Mouse (Mus musculus) lung, postnatal 0 days (tissue): ENCODE data around the gene Fcf1. TPM values are rescaled to one million over a fixed set of nuclear protein-coding genes. Genes with fewer than 3 reads are reported as not detected.

Experiments
- ATAC-seq: fragments of 200-750 bp; cut with Nextera tagmentation; 2 replicates; pipeline ENCODE4 v1.8.0; 2017; ENCODE audit warnings: moderate library complexity
- DNase-seq: peaks from one replicate; pipeline ENCODE4 v3.0.0-alpha.2; 2016; ENCODE audit warnings: low spot score
- H3K27ac ChIP-seq: fragments of 300-500 bp; sonication (generic); 2 replicates; pipeline ENCODE4 v1.5.1; 2014; ENCODE audit warnings: antibody characterized with exemption, mild to moderate bottlenecking, low read length, mixed read lengths
- H3K27me3 ChIP-seq: fragments of 300-500 bp; sonication (generic); replicated peaks from 2 replicates; pipeline ENCODE4 v1.6.1; 2014; ENCODE audit warnings: low read length, mixed read lengths; ENCODE audit not compliant: insufficient read depth
- H3K36me3 ChIP-seq: fragments of 300-500 bp; sonication (generic); 2 replicates; pipeline ENCODE4 v1.6.1; 2014; ENCODE audit warnings: low read length, mixed read lengths; ENCODE audit not compliant: insufficient read depth
- H3K4me1 ChIP-seq: fragments of 300-500 bp; sonication (generic); 2 replicates; pipeline ENCODE4 v1.6.1; 2014; ENCODE audit warnings: antibody characterized with exemption, low read depth, low read length, mixed read lengths; ENCODE audit not compliant: insufficient read depth
- H3K4me2 ChIP-seq: fragments of 300-500 bp; sonication (generic); replicated peaks from 2 replicates; pipeline ENCODE4 v1.6.1; 2014; ENCODE audit warnings: low read depth, mild to moderate bottlenecking, low read length, moderate library complexity, mixed read lengths
- H3K4me3 ChIP-seq: fragments of 300-500 bp; sonication (generic); 2 replicates; pipeline ENCODE4 v1.5.1; 2014; ENCODE audit warnings: low read depth, low read length
- H3K9ac ChIP-seq: fragments of 300-500 bp; sonication (generic); replicated peaks from 2 replicates; pipeline ENCODE4 v1.6.1; 2014; ENCODE audit warnings: low read depth, mild to moderate bottlenecking
- H3K9me3 ChIP-seq: fragments of 300-500 bp; sonication (generic); 2 replicates; pipeline ENCODE4 v1.6.1; 2016; ENCODE audit warnings: low read length, mixed read lengths
- CTCF ChIP-seq: IDR thresholded peaks from 2 replicates; pipeline ENCODE4 v1.5.1; 2016; ENCODE audit warnings: antibody characterized with exemption, mild to moderate bottlenecking
- EP300 ChIP-seq: IDR thresholded peaks from 2 replicates; pipeline ENCODE4 v1.6.1; 2016; ENCODE audit warnings: antibody characterized with exemption, mild to moderate bottlenecking, control low read depth
- WGBS: fragments of 180-500 bp; shearing (Covaris S2); extraction: QIAGEN DNeasy Blood & Tissue Kit; methylation state at CpG from one replicate; pipeline ENCODE4 v1.1.7; 2014; 5-methylcytosine and 5-hydroxymethylcytosine counted together
- polyA plus RNA-seq: library from polyadenylated mRNA; unstranded; fragments of >200 nt; fragmentation: Nextera tagmentation; extraction: Ambion mirVana; gene quantifications from 2 replicates; pipeline ENCODE4 v1.2.1, GENCODE M21; 2015

Fcf1 gene
- polyA plus RNA-seq, 1 experiment from 2014 or later, result 114 TPM

- Histone ChIP-seq H3K4me2 (no peak overlapping the region), H3K4me1 (no peaks in the 10 kb centered on the region; the same call in 1 of the 2 replicates), H3K9ac (no peak overlapping the region), H3K27me3 (no peaks in the 10 kb centered on the region), H3K4me3 (no peak overlapping the region), H3K9me3 (no peaks in the 10 kb centered on the region), H3K36me3 (no peaks in the 10 kb centered on the region), H3K27ac (peak overlapping the region; percentile 32; the same call in 1 of the 2 replicates)
- no peak for ATAC-seq
- WGBS, result 56% methylated on average over 1 of the region's 1 CpGs
- DNase-seq, result no peak
- TF ChIP-seq CTCF (no peak), EP300 (no peak)
Observed at GRCm38 (mm10) chr12:84958794-84959356, 11.8 kb upstream of the Fcf1 start.

GRCm38 (mm10) chr12:84962606-84963005 lies 8.1 kb upstream of the Fcf1 start:
- no peak overlapping the region for H3K4me3 ChIP-seq
- no peaks in the 10 kb centered on the region for H3K27me3 ChIP-seq
- TF ChIP-seq CTCF (no peak), EP300 (no peak)
- H3K4me2 ChIP-seq, result no peak overlapping the region
- ATAC-seq (no peak), DNase-seq (no peak)
- H3K36me3 ChIP-seq, result no peaks in the 10 kb centered on the region
- no peaks in the 10 kb centered on the region for H3K9me3 ChIP-seq
- 81% methylated on average over 7 of the region's 7 CpGs for WGBS
- no peak overlapping the region for H3K27ac ChIP-seq
- H3K4me1 ChIP-seq, result no peaks in the 10 kb centered on the region; the same call in 1 of the 2 replicates
- H3K9ac ChIP-seq, result no peak overlapping the region

- Histone ChIP-seq H3K27ac (no peak overlapping the region), H3K9ac (0 out of 2 replicates have a peak overlapping the region, but pooled peaks have one; percentile 93), H3K36me3 (peaks cover 10% of the 10 kb centered on the region; the same call in 1 of the 2 replicates), H3K4me3 (peak overlapping the region; percentile 81), H3K27me3 (no peaks in the 10 kb centered on the region), H3K4me1 (no peaks in the 10 kb centered on the region), H3K4me2 (peak overlapping the region; percentile 70), H3K9me3 (no peaks in the 10 kb centered on the region)
- no peak for ATAC-seq
- TF ChIP-seq CTCF, result no peak
- no peak for TF ChIP-seq EP300
- WGBS, result 73% methylated on average over 16 of the region's 16 CpGs
- DNase-seq, result no peak
Observed at GRCm38 (mm10) chr12:84968831-84969655, 1.7 kb upstream of the Fcf1 start.

- H3K36me3 ChIP-seq, result peaks cover 15% of the 10 kb centered on the region; the same call in 1 of the 2 replicates
- H3K4me1 ChIP-seq, result no peaks in the 10 kb centered on the region
- peak overlapping the region; percentile 93 for H3K9ac ChIP-seq
- H3K4me3 ChIP-seq, result peak overlapping the region; percentile 81
- 0 out of 2 replicates have a peak, but pooled peaks have one; percentile 8 for ATAC-seq
- 19% methylated on average over 15 of the region's 15 CpGs for WGBS
- H3K4me2 ChIP-seq, result peak overlapping the region; percentile 70
- peak overlapping the region; percentile 71 for H3K27ac ChIP-seq
- H3K27me3 ChIP-seq, result no peaks in the 10 kb centered on the region
- TF ChIP-seq EP300, result no peak
- TF ChIP-seq CTCF, result no peak
- H3K9me3 ChIP-seq, result no peaks in the 10 kb centered on the region
- no peak for DNase-seq
Observed at GRCm38 (mm10) chr12:84969656-84970427, 855 bp upstream of the Fcf1 start.

- no peaks in the 10 kb centered on the region for H3K27me3 ChIP-seq
- TF ChIP-seq EP300 (no peak), CTCF (no peak)
- no peaks in the 10 kb centered on the region for H3K9me3 ChIP-seq
- ATAC-seq (no peak), DNase-seq (peak; percentile 14)
- peaks cover 44% of the 10 kb centered on the region; the same call in 1 of the 2 replicates for H3K36me3 ChIP-seq
- no peak overlapping the region for H3K4me3 ChIP-seq
- WGBS, result 82% methylated on average over 2 of the region's 2 CpGs
- H3K27ac ChIP-seq, result no peak overlapping the region
- H3K9ac ChIP-seq, result no peak overlapping the region
- no peak overlapping the region for H3K4me2 ChIP-seq
- no peaks in the 10 kb centered on the region for H3K4me1 ChIP-seq
Observed at GRCm38 (mm10) chr12:84979264-84979862, 8.7 kb downstream of the Fcf1 start.
